Mouse (Mus musculus): ENCODE measurements at regions not wholly inside any gene's neighbourhood (a gene's known extent, or its start where the extent isn't known, plus 50 kb on each side); places are given as distances from the start of the nearest gene placed in this dataset.

DNA sequence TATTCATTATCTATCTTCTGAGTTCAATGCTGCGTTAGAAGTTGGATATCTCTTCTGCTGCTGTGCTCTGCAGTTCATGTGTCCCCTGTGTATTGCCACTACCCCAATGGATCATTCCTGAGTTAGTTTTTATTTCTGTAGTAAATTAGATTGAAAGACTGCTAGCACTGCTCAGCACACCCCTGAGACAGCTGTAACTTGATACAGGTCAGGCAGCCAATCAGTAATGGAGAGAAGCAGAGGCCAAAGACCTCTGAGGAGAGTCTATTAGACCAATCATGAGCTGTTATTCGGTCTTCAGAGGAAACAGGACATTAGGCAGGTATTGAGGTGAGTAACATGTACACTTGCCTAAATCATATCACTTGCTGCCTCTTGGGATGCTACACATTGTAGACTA, 837.5 kb upstream of the Chordc1 start:
- no peak overlapping the region for H3K4me2 ChIP-seq (ENCODE audit: low read length)
- H3K27me3 ChIP-seq (replicated peaks; ENCODE audit: control insufficient read depth, insufficient read depth, low read length): no peaks in the 10 kb centered on the region
- H3K9me3 ChIP-seq (ENCODE audit: control insufficient read depth, low read length): no peaks in the 10 kb centered on the region
- H3K36me3 ChIP-seq (ENCODE audit: control insufficient read depth, insufficient read depth, low read length): no peaks in the 10 kb centered on the region
- H3K4me1 ChIP-seq (ENCODE audit: control insufficient read depth, insufficient read depth, low read depth, low read length): no peaks in the 10 kb centered on the region
- H3K4me3 ChIP-seq (ENCODE audit: low read length): no peak overlapping the region
- ATAC-seq: no peak
- 53% methylated on average over 2 of the region's 2 CpGs for WGBS
- no peak overlapping the region for H3K9ac ChIP-seq (ENCODE audit: low read depth, low read length)
- H3K27ac ChIP-seq (ENCODE audit: low read depth, low read length): no peak overlapping the region

DNA sequence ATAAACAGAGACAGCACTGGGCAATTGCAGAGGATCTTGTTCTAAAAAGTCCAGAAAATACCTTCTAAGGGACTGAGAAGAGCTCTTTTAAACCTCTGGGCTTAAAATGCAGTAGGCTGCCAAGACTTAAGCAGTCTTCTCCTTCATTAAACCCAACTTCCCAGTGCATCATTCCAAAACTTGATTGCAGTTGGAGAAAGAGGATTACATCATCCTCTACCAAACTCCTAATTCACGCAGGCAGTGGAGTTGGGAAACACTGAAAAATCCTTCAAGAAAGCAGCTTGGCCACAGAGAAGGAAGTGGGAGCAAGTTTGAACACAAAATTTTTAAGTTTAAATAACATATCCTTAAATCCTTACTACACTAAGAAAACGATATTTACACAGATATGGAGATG, 825.5 kb upstream of the Chordc1 start:
- Histone ChIP-seq H3K9me3 (ENCODE audit: control insufficient read depth, low read length) (no peaks in the 10 kb centered on the region), H3K36me3 (ENCODE audit: control insufficient read depth, insufficient read depth, low read length) (no peaks in the 10 kb centered on the region), H3K4me2 (ENCODE audit: low read length) (no peak overlapping the region), H3K4me1 (ENCODE audit: control insufficient read depth, insufficient read depth, low read depth, low read length) (no peaks in the 10 kb centered on the region), H3K4me3 (ENCODE audit: low read length) (no peak overlapping the region), H3K27ac (ENCODE audit: low read depth, low read length) (no peak overlapping the region), H3K27me3 (replicated peaks; ENCODE audit: control insufficient read depth, insufficient read depth, low read length) (no peaks in the 10 kb centered on the region), H3K9ac (ENCODE audit: low read depth, low read length) (no peak overlapping the region)
- 82% methylated on average over 2 of the region's 2 CpGs for WGBS
- ATAC-seq: no peak

DNA sequence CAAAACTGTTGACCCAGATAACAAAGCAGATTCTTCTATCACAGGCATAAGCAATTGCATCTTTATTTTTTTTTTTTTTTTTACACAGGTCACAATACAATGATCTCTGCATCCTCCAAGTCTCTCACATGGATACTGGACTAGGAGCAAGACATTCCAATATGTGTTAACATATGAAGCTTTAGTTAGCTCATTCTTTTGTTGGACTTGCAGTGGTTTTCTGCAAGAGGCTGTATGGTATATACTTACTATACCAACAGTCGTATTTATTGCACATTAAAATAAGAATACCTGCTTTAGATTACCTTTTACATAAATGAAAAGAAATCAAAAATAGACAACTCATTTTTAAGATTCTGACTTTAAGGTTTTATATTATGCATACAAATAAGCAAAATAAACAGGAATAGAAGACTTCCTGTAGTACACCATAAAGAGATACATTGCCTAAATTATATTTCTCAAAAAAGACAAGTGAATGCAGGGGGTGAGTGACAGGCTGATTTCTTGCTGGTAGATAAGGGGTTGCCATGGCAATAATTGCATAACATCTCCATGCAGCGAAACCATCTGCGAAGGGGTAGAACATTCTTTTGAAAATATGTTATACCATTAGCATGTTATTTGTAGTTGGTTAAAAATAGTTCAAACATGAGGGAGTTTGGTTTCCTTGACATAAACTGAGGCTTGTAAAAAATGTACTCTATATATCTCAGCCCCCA, 807.1 kb upstream of the Chordc1 start:
- no peak overlapping the region for H3K4me2 ChIP-seq (ENCODE audit: low read length)
- 69% methylated on average over 3 of the region's 3 CpGs for WGBS
- no peak overlapping the region for H3K27ac ChIP-seq (ENCODE audit: low read depth, low read length)
- H3K9me3 ChIP-seq (ENCODE audit: control insufficient read depth, low read length): no peaks in the 10 kb centered on the region
- H3K4me1 ChIP-seq (ENCODE audit: control insufficient read depth, insufficient read depth, low read depth, low read length): no peaks in the 10 kb centered on the region
- no peak overlapping the region for H3K9ac ChIP-seq (ENCODE audit: low read depth, low read length)
- ATAC-seq: no peak
- no peaks in the 10 kb centered on the region for H3K36me3 ChIP-seq (ENCODE audit: control insufficient read depth, insufficient read depth, low read length)
- no peak overlapping the region for H3K4me3 ChIP-seq (ENCODE audit: low read length)
- H3K27me3 ChIP-seq (replicated peaks; ENCODE audit: control insufficient read depth, insufficient read depth, low read length): no peaks in the 10 kb centered on the region

- H3K27ac ChIP-seq (ENCODE audit: low read depth, low read length): no peak overlapping the region
- H3K4me2 ChIP-seq (ENCODE audit: low read length): no peak overlapping the region
- no peak overlapping the region for H3K4me3 ChIP-seq (ENCODE audit: low read length)
- ATAC-seq: peak; percentile 67
- H3K36me3 ChIP-seq (ENCODE audit: control insufficient read depth, insufficient read depth, low read length): no peaks in the 10 kb centered on the region
- H3K4me1 ChIP-seq (ENCODE audit: control insufficient read depth, insufficient read depth, low read depth, low read length): no peaks in the 10 kb centered on the region
- no peak overlapping the region for H3K9ac ChIP-seq (ENCODE audit: low read depth, low read length)
- H3K27me3 ChIP-seq (replicated peaks; ENCODE audit: control insufficient read depth, insufficient read depth, low read length): no peaks in the 10 kb centered on the region
- H3K9me3 ChIP-seq (ENCODE audit: control insufficient read depth, low read length): no peaks in the 10 kb centered on the region
- 45% methylated on average over 7 of the region's 7 CpGs for WGBS
These were observed 791.7 kb upstream of the Chordc1 start for GRCm38 (mm10) chr9:17500161-17500756.

- no peak overlapping the region for H3K4me2 ChIP-seq (ENCODE audit: low read length)
- H3K36me3 ChIP-seq (ENCODE audit: control insufficient read depth, insufficient read depth, low read length): no peaks in the 10 kb centered on the region
- H3K4me3 ChIP-seq (ENCODE audit: low read length): no peak overlapping the region
- no peaks in the 10 kb centered on the region for H3K9me3 ChIP-seq (ENCODE audit: control insufficient read depth, low read length)
- H3K9ac ChIP-seq (ENCODE audit: low read depth, low read length): no peak overlapping the region
- H3K4me1 ChIP-seq (ENCODE audit: control insufficient read depth, insufficient read depth, low read depth, low read length): no peaks in the 10 kb centered on the region
- no peak for ATAC-seq
- WGBS: 63% methylated on average over 5 of the region's 5 CpGs
- no peak overlapping the region for H3K27ac ChIP-seq (ENCODE audit: low read depth, low read length)
- no peaks in the 10 kb centered on the region for H3K27me3 ChIP-seq (replicated peaks; ENCODE audit: control insufficient read depth, insufficient read depth, low read length)
These were observed 783.2 kb upstream of the Chordc1 start for GRCm38 (mm10) chr9:17508744-17509143.

DNA sequence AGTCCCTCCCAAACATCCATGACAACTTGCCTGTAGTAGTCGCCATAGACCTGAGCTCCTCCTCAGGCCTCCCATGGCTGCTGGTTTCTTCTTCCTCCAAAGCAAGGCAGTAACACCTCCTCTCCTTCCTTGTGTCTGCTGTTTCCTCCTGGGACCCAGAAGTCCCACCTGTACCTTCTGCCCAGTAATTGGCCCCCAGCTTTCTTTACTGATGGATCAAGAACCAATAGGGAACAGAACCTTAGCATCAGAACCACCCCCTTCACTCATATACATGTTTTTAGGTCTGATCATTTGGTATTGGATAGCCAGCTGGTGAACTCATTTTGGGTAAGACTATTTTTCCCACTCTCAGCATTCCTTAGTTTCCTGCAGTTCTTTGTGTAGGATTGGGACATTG, 735.7 kb upstream of the Chordc1 start:
- Histone ChIP-seq H3K4me3 (ENCODE audit: low read length) (no peak overlapping the region), H3K4me2 (ENCODE audit: low read length) (no peak overlapping the region), H3K4me1 (ENCODE audit: control insufficient read depth, insufficient read depth, low read depth, low read length) (no peaks in the 10 kb centered on the region), H3K36me3 (ENCODE audit: control insufficient read depth, insufficient read depth, low read length) (no peaks in the 10 kb centered on the region), H3K27ac (ENCODE audit: low read depth, low read length) (no peak overlapping the region), H3K27me3 (replicated peaks; ENCODE audit: control insufficient read depth, insufficient read depth, low read length) (no peaks in the 10 kb centered on the region), H3K9me3 (ENCODE audit: control insufficient read depth, low read length) (no peaks in the 10 kb centered on the region), H3K9ac (ENCODE audit: low read depth, low read length) (no peak overlapping the region)
- no peak for ATAC-seq
- 88% methylated on average over 1 of the region's 1 CpGs for WGBS

DNA sequence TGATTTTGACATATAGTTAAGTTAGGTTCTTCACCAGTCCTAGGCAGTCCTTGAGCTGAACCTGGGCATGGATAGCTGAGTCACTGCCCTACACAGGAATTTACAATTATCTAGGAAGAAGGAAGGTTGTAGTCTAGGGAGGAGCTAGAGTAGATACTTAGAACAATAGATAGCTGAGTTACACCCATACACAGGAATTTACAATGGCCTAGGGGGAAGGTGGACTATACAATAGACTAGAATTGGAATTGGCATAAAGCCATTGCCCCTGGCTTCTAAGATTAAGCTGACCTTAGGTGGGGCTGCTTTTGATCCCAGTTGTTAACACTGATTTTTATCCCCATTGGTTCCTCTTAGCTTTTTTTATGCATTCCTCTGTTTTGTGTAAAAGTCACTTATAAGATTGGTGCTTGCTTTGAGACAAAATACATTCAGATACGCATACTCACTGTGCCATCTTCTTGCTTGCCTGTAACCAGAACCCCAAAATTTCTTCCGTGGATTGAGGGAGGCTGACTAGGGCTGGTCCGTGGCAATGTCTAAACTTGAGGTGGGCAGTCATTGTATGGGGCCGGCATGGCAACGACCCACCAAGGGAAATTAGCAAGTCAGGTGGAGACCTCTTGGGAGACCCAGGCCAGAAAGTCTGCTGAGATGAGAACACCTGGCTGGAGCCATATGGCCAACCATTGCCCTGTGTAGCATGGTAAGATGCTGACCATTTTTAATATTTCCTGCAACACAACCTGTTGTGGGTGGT, 734.1 kb upstream of the Chordc1 start:
- Histone ChIP-seq H3K9me3 (ENCODE audit: control insufficient read depth, low read length) (no peaks in the 10 kb centered on the region), H3K4me3 (ENCODE audit: low read length) (no peak overlapping the region), H3K27me3 (replicated peaks; ENCODE audit: control insufficient read depth, insufficient read depth, low read length) (no peaks in the 10 kb centered on the region), H3K4me1 (ENCODE audit: control insufficient read depth, insufficient read depth, low read depth, low read length) (no peaks in the 10 kb centered on the region), H3K27ac (ENCODE audit: low read depth, low read length) (no peak overlapping the region), H3K9ac (ENCODE audit: low read depth, low read length) (no peak overlapping the region), H3K4me2 (ENCODE audit: low read length) (no peak overlapping the region), H3K36me3 (ENCODE audit: control insufficient read depth, insufficient read depth, low read length) (no peaks in the 10 kb centered on the region)
- no peak for ATAC-seq
- WGBS: 93% methylated on average over 5 of the region's 5 CpGs

GRCm38 (mm10) chr9:17567784-17568518, 724.0 kb upstream of the Chordc1 start:
- Histone ChIP-seq H3K36me3 (ENCODE audit: control insufficient read depth, insufficient read depth, low read length) (no peaks in the 10 kb centered on the region), H3K27me3 (replicated peaks; ENCODE audit: control insufficient read depth, insufficient read depth, low read length) (no peaks in the 10 kb centered on the region), H3K4me1 (ENCODE audit: control insufficient read depth, insufficient read depth, low read depth, low read length) (no peaks in the 10 kb centered on the region), H3K27ac (ENCODE audit: low read depth, low read length) (no peak overlapping the region), H3K9ac (ENCODE audit: low read depth, low read length) (no peak overlapping the region), H3K4me3 (ENCODE audit: low read length) (no peak overlapping the region), H3K9me3 (ENCODE audit: control insufficient read depth, low read length) (no peaks in the 10 kb centered on the region), H3K4me2 (ENCODE audit: low read length) (no peak overlapping the region)
- WGBS: 56% methylated on average over 3 of the region's 3 CpGs
- no peak for ATAC-seq

GRCm38 (mm10) chr9:17587558-17587957, 704.4 kb upstream of the Chordc1 start:
- Histone ChIP-seq H3K4me2 (ENCODE audit: low read length) (no peak overlapping the region), H3K4me1 (ENCODE audit: control insufficient read depth, insufficient read depth, low read depth, low read length) (no peaks in the 10 kb centered on the region), H3K9ac (ENCODE audit: low read depth, low read length) (no peak overlapping the region), H3K4me3 (ENCODE audit: low read length) (no peak overlapping the region), H3K9me3 (ENCODE audit: control insufficient read depth, low read length) (no peaks in the 10 kb centered on the region), H3K27me3 (replicated peaks; ENCODE audit: control insufficient read depth, insufficient read depth, low read length) (no peaks in the 10 kb centered on the region), H3K36me3 (ENCODE audit: control insufficient read depth, insufficient read depth, low read length) (no peaks in the 10 kb centered on the region), H3K27ac (ENCODE audit: low read depth, low read length) (no peak overlapping the region)
- 84% methylated on average over 2 of the region's 2 CpGs for WGBS
- ATAC-seq: no peak

All from hindbrain, embryonic 16.5 days (tissue).